Mouse (Mus musculus) embryonic fibroblast, embryonic 13.5 days (primary cell): ENCODE measurements at regions not wholly inside any gene's neighbourhood (a gene's known extent, or its start where the extent isn't known, plus 50 kb on each side); places are given as distances from the start of the nearest gene placed in this dataset.

Experiments used
- CTCF ChIP-seq: IDR thresholded peaks from 2 replicates; pipeline ENCODE4 v1.5.1; 2011; ENCODE audit warnings: mild to moderate bottlenecking, control low read depth, low read length, moderate library complexity, borderline replicate concordance; ENCODE audit not compliant: insufficient read depth
- POLR2A ChIP-seq: IDR thresholded peaks from 2 replicates; pipeline ENCODE4 v1.6.1; 2011; ENCODE audit warnings: low read depth, mild to moderate bottlenecking, control low read depth, low read length, moderate library complexity

DNA sequence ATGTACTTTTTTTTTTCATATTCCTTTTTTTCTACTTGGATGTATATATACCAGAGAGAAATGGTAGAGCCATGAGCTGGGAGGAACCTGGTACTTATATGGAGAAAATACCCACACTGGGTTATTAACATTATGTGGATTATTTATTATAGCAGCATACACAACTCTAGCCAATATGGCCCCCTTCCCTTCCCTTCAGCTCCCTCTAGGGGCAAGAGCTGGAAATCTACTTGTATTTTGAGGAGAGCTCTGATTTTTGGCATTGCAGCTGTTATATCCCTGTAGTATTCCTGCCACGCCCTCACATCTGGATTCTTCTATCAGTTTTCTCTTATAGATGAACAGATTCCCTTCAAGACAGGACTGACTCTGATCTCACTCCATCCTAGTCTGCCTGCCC, 52.0 kb upstream of the Ptprt start:
- no peak for TF ChIP-seq POLR2A
- TF ChIP-seq CTCF, result no peak
